Comparison of ENCODE assay signal across 10 mouse cellular contexts in the genomic region with DNA sequence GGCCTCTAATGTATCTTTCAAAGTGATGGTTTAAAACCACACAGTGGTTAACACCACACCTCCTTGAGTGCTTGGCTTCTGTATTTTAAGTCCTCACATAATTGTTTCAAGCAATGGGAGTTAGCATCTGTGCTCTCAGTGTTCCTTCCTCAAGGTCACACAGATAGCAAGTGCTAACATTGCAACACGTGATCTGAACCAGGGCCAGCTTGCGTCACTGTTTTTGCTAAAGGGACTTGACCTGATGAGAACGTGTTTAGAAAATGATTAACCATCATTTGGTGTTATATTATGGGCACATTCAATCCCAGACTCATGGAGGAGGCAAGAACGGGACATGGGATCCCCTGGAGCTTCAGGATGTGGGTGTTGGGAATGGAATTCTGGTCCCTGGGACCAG. TPM values are rescaled to one million over a fixed set of nuclear protein-coding genes. Genes with fewer than 3 reads are reported as not detected.
DNase-seq lines count a peak whose midpoint lies in the region; ATAC-seq and TF ChIP-seq lines count a peak whose summit lies in the region.
"Had no signal": no experiment of that assay in that cellular context is flagged by ENCODE, and none has a peak within 500 bp of the region (broad histone marks: within the 10 kb centered on the region; RNA-seq: fewer than 3 reads in every experiment).

No protein-coding gene starts in this region.

- no peak overlapping the region for H3K4me3 ChIP-seq in kidney, embryonic 16.5 days (ENCODE audit: low read length)
- H3K4me3 ChIP-seq in intestine, embryonic 15.5 days (replicated peaks), result no peak overlapping the region
- H3K4me3 ChIP-seq in cerebellum, adult 2 months (replicated peaks; ENCODE audit: insufficient read depth, low read depth, low read length), result no peak overlapping the region
- no peak overlapping the region for H3K4me3 ChIP-seq in embryonic facial prominence, embryonic 10.5 days

- no peaks in the 10 kb centered on the region for H3K36me3 ChIP-seq in kidney, embryonic 16.5 days (ENCODE audit: insufficient read depth, low read length)
- H3K36me3 ChIP-seq in intestine, embryonic 15.5 days, result no peaks in the 10 kb centered on the region
- H3K36me3 ChIP-seq in embryonic facial prominence, embryonic 10.5 days (replicated peaks), result peaks cover 14% of the 10 kb centered on the region; the same call in 1 of the 2 replicates

- no peak for ATAC-seq in kidney, embryonic 16.5 days (ENCODE audit: low FRiP score, low TSS enrichment)
- ATAC-seq in intestine, embryonic 15.5 days, result peak; percentile 87
- ATAC-seq: CD4-positive, CD25-positive, alpha-beta regulatory T cell, adult 4 months had no signal

- H3K27me3 ChIP-seq in kidney, embryonic 16.5 days (ENCODE audit: insufficient read depth, low read length), result no peaks in the 10 kb centered on the region
- H3K27me3 ChIP-seq in intestine, embryonic 15.5 days (replicated peaks), result no peaks in the 10 kb centered on the region
- H3K27me3 ChIP-seq in cerebellum, adult 2 months (ENCODE audit: control insufficient read depth, insufficient read depth, low read length), result no peaks in the 10 kb centered on the region
- H3K27me3 ChIP-seq in embryonic facial prominence, embryonic 10.5 days (replicated peaks; ENCODE audit: low read depth, poor library complexity, severe bottlenecking), result no peaks in the 10 kb centered on the region

- H3K27ac ChIP-seq in kidney, embryonic 16.5 days (ENCODE audit: low read length), result no peak overlapping the region
- H3K27ac ChIP-seq in intestine, embryonic 15.5 days, result no peak overlapping the region
- H3K27ac ChIP-seq in cerebellum, adult 2 months (ENCODE audit: insufficient read depth, low read length), result no peak overlapping the region
- H3K27ac ChIP-seq in embryonic facial prominence, embryonic 10.5 days (replicated peaks), result no peak overlapping the region

- DNase-seq in kidney, adult 11 months, result peak; percentile 91
- DNase-seq in lung, adult 18-20 months, result peak; percentile 72 to 78
- DNase-seq in testis, postnatal 14 days (ENCODE audit: low spot score), result peak; percentile 85
- DNase-seq in urinary bladder, adult 2 months (ENCODE audit: low spot score), result no peak
- DNase-seq in cerebellum, adult 2 months, result no peak
- DNase-seq in embryonic facial prominence, embryonic 10.5 days (ENCODE audit: low spot score), result no peak
- DNase-seq: right cerebral cortex, postnatal 4 days had no signal

- no peak overlapping the region for H3K4me2 ChIP-seq in kidney, embryonic 16.5 days (replicated peaks; ENCODE audit: low read depth, low read length)
- H3K4me2 ChIP-seq in intestine, embryonic 15.5 days (replicated peaks), result no peak overlapping the region

- TF ChIP-seq POLR2A in cerebellum, adult 2 months (IDR thresholded peaks at IDR 0.05; ENCODE audit: borderline replicate concordance, insufficient read depth, low read length), result no peak

- H3K9me3 ChIP-seq in kidney, embryonic 16.5 days (ENCODE audit: low read length), result no peaks in the 10 kb centered on the region
- no peaks in the 10 kb centered on the region for H3K9me3 ChIP-seq in intestine, embryonic 15.5 days
- H3K9me3 ChIP-seq in embryonic facial prominence, embryonic 10.5 days, result no peaks in the 10 kb centered on the region

- 71% methylated on average over 4 of the region's 4 CpGs for WGBS in kidney, embryonic 16.5 days
- WGBS in intestine, embryonic 15.5 days, result 58% methylated on average over 4 of the region's 4 CpGs
- 83% methylated on average over 4 of the region's 4 CpGs for WGBS in cerebellum, adult 2 months
- 90% methylated on average over 4 of the region's 4 CpGs for WGBS in embryonic facial prominence, embryonic 10.5 days

- TF ChIP-seq CTCF in cerebellum, adult 2 months (IDR thresholded peaks at IDR 0.05; ENCODE audit: borderline replicate concordance, insufficient read depth, low read depth, low read length), result no peak

- H3K4me1 ChIP-seq in kidney, embryonic 16.5 days (ENCODE audit: insufficient read depth, low read length), result peaks cover 40% of the 10 kb centered on the region
- H3K4me1 ChIP-seq in intestine, embryonic 15.5 days (replicated peaks), result peaks cover 8% of the 10 kb centered on the region; the same call in 1 of the 2 replicates
- H3K4me1 ChIP-seq in cerebellum, adult 2 months (ENCODE audit: control insufficient read depth, insufficient read depth, low read length), result peaks cover 19% of the 10 kb centered on the region
- peaks cover 6% of the 10 kb centered on the region for H3K4me1 ChIP-seq in embryonic facial prominence, embryonic 10.5 days

- no peak overlapping the region for H3K9ac ChIP-seq in kidney, embryonic 16.5 days (replicated peaks; ENCODE audit: low read length)
- no peak overlapping the region for H3K9ac ChIP-seq in intestine, embryonic 15.5 days

RNA-seq across cellular contexts. Expression of a gene that starts 17.3 kb away (rescaled TPM):
- polyA plus RNA-seq in kidney, embryonic 16.5 days (2015; fragmentation: Nextera tagmentation; extraction: Ambion mirVana), result 7.3 and 9.1 TPM in 2 replicates
- polyA plus RNA-seq in intestine, embryonic 15.5 days (2015; fragmentation: Nextera tagmentation; extraction: Ambion mirVana), result 11.6 and 13.9 TPM in 2 replicates
- polyA plus RNA-seq in urinary bladder, adult 2 months (2012; rRNA removed), result 25.0 and 25.5 TPM in 2 replicates
- polyA plus RNA-seq in cerebellum, adult 2 months (2012; rRNA removed), result 5.7 TPM in 2 replicates
- polyA plus RNA-seq in embryonic facial prominence, embryonic 10.5 days (2016; fragmentation: Nextera tagmentation; extraction: Ambion mirVana), result 5.8 and 6.4 TPM in 2 replicates

Comparison
In these comparisons a context has a peak if more than half of its experiments do, and no peak if none do; other contexts are left out.
1. DNase-seq: peak in kidney, adult 11 months (single experiment), lung, adult 18-20 months (2 of 2) and testis, postnatal 14 days (single experiment); none in urinary bladder, adult 2 months (single experiment), cerebellum, adult 2 months (0 of 2) and embryonic facial prominence, embryonic 10.5 days (single experiment).